Mouse (Mus musculus): ENCODE results near the gene Nfkb2.

Gene Nfkb2

GRCm38 (mm10) chr19:46304216-46304841 lies at the start of gene Nfkb2:
Gene Nfkb2 (plus strand): TSS chr19:46304320.
- in situ Hi-C loops (cut with MboI, MseI): no loop called here

DNA sequence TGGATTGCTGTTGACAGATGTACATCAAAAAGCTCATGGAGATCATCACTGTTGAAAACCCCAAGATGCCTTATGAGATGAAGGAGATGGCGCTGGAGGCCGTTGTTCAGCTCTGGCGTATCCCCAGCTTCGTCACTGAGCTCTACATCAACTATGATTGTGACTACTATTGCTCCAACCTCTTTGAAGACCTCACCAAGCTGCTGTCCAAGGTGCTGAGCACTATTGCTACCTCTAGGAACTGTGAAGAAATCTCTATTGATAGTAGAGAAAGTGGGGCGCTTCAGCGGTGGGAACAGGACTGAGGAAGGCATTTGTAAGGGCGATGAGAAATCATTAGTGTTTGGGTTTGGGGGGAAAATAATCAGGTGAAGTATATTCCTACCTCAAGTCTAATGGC lies 39.4 kb upstream of the Nfkb2 start:
- in situ Hi-C loops (cut with MboI, MseI): no loop called here

- in situ Hi-C loops (cut with MboI, MseI): no loop called here
These were observed 28.8 kb upstream of the Nfkb2 start for GRCm38 (mm10) chr19:46275307-46275706.

GRCm38 (mm10) chr19:46282081-46282849 lies 21.9 kb upstream of the Nfkb2 start:
- in situ Hi-C loops (cut with MboI, MseI): no loop called here

DNA sequence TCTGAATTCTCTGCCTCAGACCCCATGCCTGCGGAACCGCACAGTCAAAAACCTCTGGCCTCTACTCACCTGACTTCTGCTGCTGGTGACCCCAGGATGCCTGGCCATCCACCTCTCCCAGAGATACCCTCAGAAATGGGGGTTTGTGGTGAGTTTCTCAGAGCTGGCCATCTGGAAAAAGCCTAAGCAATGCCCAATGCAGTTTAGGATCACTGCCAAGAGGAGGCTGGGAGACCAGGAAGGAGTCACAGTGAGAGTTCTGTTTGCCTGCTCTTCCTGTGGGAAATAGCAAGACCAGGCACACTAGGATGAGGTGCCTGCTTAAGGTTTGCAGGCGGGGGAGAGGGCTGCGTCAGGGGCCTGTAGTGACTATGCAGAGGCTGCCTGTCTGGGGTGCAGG lies 19.4 kb upstream of the Nfkb2 start:
- in situ Hi-C loops (cut with MboI, MseI): no loop called here

GRCm38 (mm10) chr19:46285631-46286030 lies 18.5 kb upstream of the Nfkb2 start:
- in situ Hi-C loops (cut with MboI, MseI): no loop called here

DNA sequence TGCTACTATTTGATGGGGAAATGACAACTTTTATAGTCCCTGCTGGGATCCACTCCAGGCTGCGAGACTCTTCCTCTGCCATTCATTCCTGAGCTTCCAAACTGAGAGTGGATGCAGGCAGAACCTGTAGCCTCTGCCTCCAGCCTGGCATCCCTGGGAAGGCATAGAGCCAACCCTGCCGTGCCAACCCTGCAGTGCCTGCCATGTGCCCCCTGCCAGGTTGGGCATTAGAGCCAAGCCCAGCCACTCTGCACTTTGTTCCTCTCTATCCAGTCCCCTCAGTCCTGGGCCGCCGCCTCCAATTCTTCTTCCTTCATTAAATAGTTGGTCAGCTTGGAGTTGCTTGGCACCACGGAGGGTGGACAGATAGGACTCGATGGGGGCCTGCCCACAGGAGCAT lies 18.1 kb upstream of the Nfkb2 start:
- in situ Hi-C loops (cut with MboI, MseI): no loop called here

- in situ Hi-C loops (cut with MboI, MseI): no loop called here
These were observed 17.2 kb upstream of the Nfkb2 start for GRCm38 (mm10) chr19:46286926-46287325.

DNA sequence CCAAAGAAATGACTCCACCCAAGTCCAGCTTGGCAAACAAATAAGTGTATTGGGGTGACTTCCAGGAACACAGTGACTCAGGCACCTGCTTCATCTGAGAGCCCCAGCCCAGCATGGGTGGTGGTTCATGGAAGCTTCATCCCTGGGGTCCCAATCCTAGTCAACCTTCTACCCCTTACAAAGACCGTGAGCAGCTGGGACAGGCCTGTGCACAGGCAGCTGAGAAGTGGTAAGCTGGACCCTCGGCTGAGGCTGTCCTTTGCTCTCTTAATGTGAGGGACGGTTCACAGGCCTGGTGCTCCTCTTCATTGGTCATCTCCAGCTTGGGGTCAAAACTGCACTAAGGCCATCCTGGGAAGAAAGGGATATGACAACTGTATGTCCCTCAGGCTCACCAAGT lies 16.6 kb upstream of the Nfkb2 start:
- in situ Hi-C loops (cut with MboI, MseI): no loop called here

DNA sequence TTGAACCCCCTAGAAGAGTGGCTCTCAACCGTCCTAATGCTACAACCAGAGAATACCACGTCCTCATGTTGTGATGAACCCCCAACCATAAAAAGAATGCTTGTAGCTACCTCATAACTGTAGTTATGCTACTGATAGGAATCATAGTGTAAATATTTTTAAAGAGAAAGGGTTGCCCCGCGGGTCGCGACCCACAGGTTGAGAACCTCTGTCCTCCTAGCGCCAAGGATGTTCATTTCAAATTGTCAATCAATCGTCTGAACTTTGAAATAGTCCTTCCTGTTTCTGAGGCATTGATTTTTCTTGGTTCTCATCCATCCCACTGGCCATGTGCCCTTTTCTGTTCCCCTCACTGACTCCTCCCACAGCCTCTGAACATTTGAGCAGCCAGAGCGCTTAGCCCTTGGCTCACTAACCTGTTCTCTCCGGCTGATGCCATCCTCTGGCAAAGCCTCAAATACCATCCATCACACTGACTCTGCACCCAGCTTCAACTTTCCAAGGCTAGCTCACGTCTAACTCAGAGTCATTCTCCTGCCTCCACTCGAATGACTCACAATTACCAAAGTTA lies 13.5 kb upstream of the Nfkb2 start:
- in situ Hi-C loops (cut with MboI, MseI): no loop called here

GRCm38 (mm10) chr19:46296938-46297337 lies 7.2 kb upstream of the Nfkb2 start:
- in situ Hi-C loops (cut with MboI, MseI): no loop called here

- in situ Hi-C loops (cut with MboI, MseI): no loop called here
These were observed 3.6 kb upstream of the Nfkb2 start for GRCm38 (mm10) chr19:46300294-46301045.

DNA sequence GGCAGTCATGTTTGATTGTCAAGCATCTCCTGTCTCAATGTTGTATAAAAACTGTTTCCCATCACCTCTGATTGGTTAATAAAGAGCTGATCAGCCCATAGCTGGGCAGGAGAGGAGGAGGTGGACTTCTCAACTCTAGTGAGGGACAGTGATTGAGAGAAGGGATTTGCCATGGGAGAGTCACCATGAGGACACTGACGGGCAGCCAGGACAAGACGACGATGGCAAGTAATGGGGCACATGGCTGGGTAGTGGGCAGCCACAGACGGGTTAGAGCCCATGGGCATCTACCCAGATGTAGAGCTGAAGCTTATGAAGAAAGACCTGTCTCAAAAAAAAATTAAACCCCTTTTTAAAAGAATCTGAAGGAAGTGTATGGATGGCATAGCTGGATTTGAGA lies 1.6 kb upstream of the Nfkb2 start:
- in situ Hi-C loops (cut with MboI, MseI): no loop called here

DNA sequence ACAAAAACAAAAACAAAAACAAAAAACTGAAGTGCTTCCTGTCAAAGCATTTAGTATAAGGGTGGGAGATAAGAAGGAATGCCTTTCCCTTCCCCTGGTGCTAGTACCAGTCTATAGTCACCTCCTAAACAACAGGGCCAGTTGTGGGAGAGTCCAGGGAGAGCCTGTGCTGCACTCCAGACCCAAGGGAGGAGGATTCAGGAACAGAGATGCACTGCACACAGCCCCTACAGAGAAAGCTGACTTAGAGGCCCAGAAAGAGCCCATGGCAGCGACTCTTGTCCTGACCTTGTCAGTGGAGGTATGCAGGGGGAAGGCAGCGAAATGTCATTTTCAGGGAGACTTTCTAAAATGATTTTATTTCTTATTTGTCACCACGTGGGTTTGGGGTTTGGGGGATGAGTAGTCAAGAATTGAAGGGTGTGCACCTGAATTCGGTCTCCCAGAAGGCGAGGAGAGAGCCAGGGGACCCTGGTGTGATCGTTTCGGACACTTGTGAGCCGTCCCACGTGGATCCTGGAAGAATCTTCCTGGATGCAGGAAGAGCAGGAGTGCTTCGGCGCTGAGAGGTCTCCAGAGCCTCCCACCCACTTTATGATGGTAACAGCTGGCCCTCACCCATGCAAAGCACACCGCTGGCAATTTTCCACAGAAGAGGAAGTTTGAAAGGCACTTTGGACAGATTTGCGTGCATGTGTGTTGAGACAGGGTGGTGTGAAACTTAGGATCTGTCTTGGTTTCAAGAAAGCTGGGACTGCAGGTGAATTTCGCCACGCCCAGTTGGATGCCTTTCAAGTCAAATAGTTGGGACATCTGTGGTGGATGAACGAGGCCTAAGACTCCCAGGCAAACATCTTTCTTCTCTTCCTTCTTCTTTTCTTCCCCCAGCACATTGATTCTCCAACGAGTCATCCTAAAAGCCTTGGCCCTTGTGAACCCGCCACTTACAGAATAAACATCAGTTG lies 587 bp upstream of the Nfkb2 start:
- in situ Hi-C loops (cut with MboI, MseI): no loop called here

DNA sequence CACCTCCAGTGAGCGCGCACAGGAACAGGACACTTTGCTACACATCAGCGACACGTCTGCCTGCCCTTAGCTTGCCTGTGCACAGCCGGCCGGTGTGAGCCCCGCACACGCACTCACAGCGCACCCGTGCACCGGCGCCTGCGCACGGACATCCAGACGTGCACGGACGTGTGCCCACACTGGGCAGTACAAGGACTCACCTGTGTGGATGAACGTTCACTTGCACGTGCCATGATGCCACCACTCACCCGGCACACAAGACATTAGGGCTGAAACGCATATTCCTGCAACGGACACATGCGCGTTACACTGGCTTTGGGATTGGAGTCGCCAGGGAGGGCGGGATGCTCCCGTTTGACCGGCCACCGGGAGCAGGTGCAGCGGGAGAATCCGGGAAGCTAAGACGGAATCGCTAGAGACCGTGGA lies 801 bp downstream of the Nfkb2 start:
- in situ Hi-C loops (cut with MboI, MseI): loop anchor here (5.0 kb wide), 1 partner anchor 508 kb away; no protein-coding TSS in a partner anchor

- in situ Hi-C loops (cut with MboI, MseI): loop anchor here (5.0 kb wide), 1 partner anchor 508 kb away; no protein-coding TSS in a partner anchor
These were observed 1.5 kb downstream of the Nfkb2 start for GRCm38 (mm10) chr19:46305432-46306267.

GRCm38 (mm10) chr19:46306268-46306610 lies 2.1 kb downstream of the Nfkb2 start:
- in situ Hi-C loops (cut with MboI, MseI): loop anchor here (5.0 kb wide), 1 partner anchor 509 kb away; no protein-coding TSS in a partner anchor

GRCm38 (mm10) chr19:46306751-46307289 lies 2.7 kb downstream of the Nfkb2 start:
- in situ Hi-C loops (cut with MboI, MseI): loop anchor here (5.0 kb wide), 1 partner anchor 510 kb away; no protein-coding TSS in a partner anchor

GRCm38 (mm10) chr19:46307781-46308180 lies 3.7 kb downstream of the Nfkb2 start:
- in situ Hi-C loops (cut with MboI, MseI): loop anchor here (5.0 kb wide), 1 partner anchor 510 kb away; no protein-coding TSS in a partner anchor
